Mouse (Mus musculus) intestine, postnatal 0 days (tissue): ENCODE measurements around the gene Magi2. TPM values are rescaled to one million over a fixed set of nuclear protein-coding genes. Genes with fewer than 3 reads are reported as not detected.

Experiments used
- ATAC-seq: fragments of 200-750 bp; cut with Nextera tagmentation; 2 replicates; pipeline ENCODE4 v1.8.0; 2017; ENCODE audit warnings: mild to moderate bottlenecking, moderate TSS enrichment, moderate library complexity
- H3K27ac ChIP-seq: fragments of 300-500 bp; sonication (generic); 2 replicates; pipeline ENCODE4 v1.5.1; 2014; ENCODE audit warnings: mild to moderate bottlenecking, low read depth, low read length, moderate library complexity
- H3K27me3 ChIP-seq: fragments of 300-500 bp; sonication (generic); replicated peaks from 2 replicates; pipeline ENCODE4 v1.6.1; 2014; ENCODE audit warnings: low read length, mixed read lengths; ENCODE audit not compliant: control insufficient read depth, insufficient read depth
- H3K36me3 ChIP-seq: fragments of 300-500 bp; sonication (generic); 2 replicates; pipeline ENCODE4 v1.6.1; 2014; ENCODE audit warnings: mild to moderate bottlenecking, moderate library complexity; ENCODE audit not compliant: control insufficient read depth, insufficient read depth
- H3K4me1 ChIP-seq: fragments of 300-500 bp; sonication (generic); replicated peaks from 2 replicates; pipeline ENCODE4 v1.6.1; 2014; ENCODE audit warnings: antibody characterized with exemption, low read length, mixed read lengths; ENCODE audit not compliant: control insufficient read depth, insufficient read depth
- H3K4me2 ChIP-seq: fragments of 300-500 bp; sonication (generic); replicated peaks from 2 replicates; pipeline ENCODE4 v1.6.1; 2014; ENCODE audit warnings: low read depth, mild to moderate bottlenecking, moderate library complexity
- H3K4me3 ChIP-seq: fragments of 300-500 bp; sonication (generic); 2 replicates; pipeline ENCODE4 v1.5.1; 2014; ENCODE audit warnings: low read depth, low read length
- H3K9ac ChIP-seq: fragments of 300-500 bp; sonication (generic); 2 replicates; pipeline ENCODE4 v1.6.1; 2014; ENCODE audit warnings: mild to moderate bottlenecking, low read depth, low read length
- H3K9me3 ChIP-seq: fragments of 300-500 bp; sonication (generic); 2 replicates; pipeline ENCODE4 v1.6.1; 2016; ENCODE audit warnings: mixed run types; ENCODE audit not compliant: control insufficient read depth
- CTCF ChIP-seq: sonication (generic); IDR thresholded peaks from 2 replicates; pipeline ENCODE4 v1.5.1; 2016; ENCODE audit warnings: low read depth, mild to moderate bottlenecking, control low read depth, antibody characterized with exemption, moderate library complexity
- WGBS: fragments of 180-500 bp; shearing (Covaris S2); extraction: QIAGEN DNeasy Blood & Tissue Kit; methylation state at CpG from one replicate; pipeline ENCODE4 v1.1.7; 2014; 5-methylcytosine and 5-hydroxymethylcytosine counted together
- polyA plus RNA-seq: library from polyadenylated mRNA; unstranded; fragments of >200 nt; fragmentation: Nextera tagmentation; extraction: Ambion mirVana; gene quantifications from 2 replicates; pipeline ENCODE4 v1.2.1, GENCODE M21; 2015

The Magi2 gene
- polyA plus RNA-seq, 1 experiment from 2014 or later, result 1.0 TPM

GRCm38 (mm10) chr5:20231908-20232307 is 1005.1 kb downstream of the Magi2 start:
- no peaks in the 10 kb centered on the region for H3K9me3 ChIP-seq
- no peaks in the 10 kb centered on the region for H3K4me1 ChIP-seq
- H3K4me2 ChIP-seq, result no peak overlapping the region
- H3K27ac ChIP-seq, result no peak overlapping the region
- H3K27me3 ChIP-seq, result no peaks in the 10 kb centered on the region
- no peak overlapping the region for H3K4me3 ChIP-seq
- ATAC-seq, result no peak
- H3K36me3 ChIP-seq, result no peaks in the 10 kb centered on the region
- 71% methylated on average over 3 of the region's 3 CpGs for WGBS
- H3K9ac ChIP-seq, result no peak overlapping the region
- TF ChIP-seq CTCF, result no peak

DNA sequence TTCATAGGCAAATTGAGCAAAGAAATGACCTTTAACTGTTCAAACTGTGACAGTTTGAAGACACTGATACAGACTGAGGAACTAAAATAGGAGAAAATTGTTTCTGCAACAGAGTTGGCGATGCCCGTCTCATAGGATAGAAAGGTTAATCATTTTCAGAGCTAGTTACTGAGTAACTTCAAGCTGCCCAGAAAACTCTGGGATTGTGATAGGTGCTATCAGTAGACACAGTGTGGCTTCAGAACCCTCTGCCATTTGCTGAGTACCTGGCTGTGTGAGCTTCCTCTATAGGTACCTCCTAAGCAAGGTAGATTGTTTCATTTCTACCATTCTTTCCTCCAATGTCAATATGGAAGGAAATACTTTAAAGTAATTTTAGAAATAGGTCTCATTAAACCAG is 1014.7 kb downstream of the Magi2 start:
- Histone ChIP-seq H3K27me3 (no peaks in the 10 kb centered on the region), H3K27ac (no peak overlapping the region), H3K9me3 (no peaks in the 10 kb centered on the region), H3K9ac (no peak overlapping the region), H3K4me2 (no peak overlapping the region), H3K4me1 (no peaks in the 10 kb centered on the region), H3K36me3 (no peaks in the 10 kb centered on the region), H3K4me3 (no peak overlapping the region)
- TF ChIP-seq CTCF, result no peak
- ATAC-seq, result no peak
- WGBS, result 37% methylated on average over 2 of the region's 2 CpGs

GRCm38 (mm10) chr5:20242496-20242895 is 1015.7 kb downstream of the Magi2 start:
- Histone ChIP-seq H3K4me3 (no peak overlapping the region), H3K4me1 (no peaks in the 10 kb centered on the region), H3K9ac (no peak overlapping the region), H3K36me3 (no peaks in the 10 kb centered on the region), H3K27me3 (no peaks in the 10 kb centered on the region), H3K27ac (no peak overlapping the region), H3K4me2 (no peak overlapping the region), H3K9me3 (no peaks in the 10 kb centered on the region)
- TF ChIP-seq CTCF, result no peak
- ATAC-seq, result no peak

- TF ChIP-seq CTCF, result no peak
- WGBS, result 91% methylated on average over 6 of the region's 6 CpGs
These were observed 1022.5 kb downstream of the Magi2 start for GRCm38 (mm10) chr5:20249382-20249781.

DNA sequence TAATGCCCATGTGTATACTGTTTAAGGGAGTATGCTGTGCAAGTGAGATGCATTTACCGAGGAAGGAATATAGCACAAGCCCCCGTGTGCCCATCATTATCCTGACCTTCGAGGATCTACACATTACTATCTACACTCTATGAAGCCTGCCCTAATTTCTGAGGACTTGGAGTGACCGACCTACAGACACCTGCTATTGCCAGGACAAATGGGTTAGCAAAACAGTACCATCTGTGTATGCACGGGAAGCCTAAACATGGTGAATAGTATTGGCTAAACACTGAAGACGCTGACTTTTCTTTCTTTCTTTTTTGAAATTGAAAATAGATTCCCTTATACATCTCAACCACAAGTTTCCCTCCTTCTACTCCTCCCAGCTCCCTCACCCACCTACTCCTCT is 1024.7 kb downstream of the Magi2 start:
- Histone ChIP-seq H3K27ac (no peak overlapping the region), H3K4me1 (no peaks in the 10 kb centered on the region), H3K9ac (no peak overlapping the region), H3K9me3 (no peaks in the 10 kb centered on the region), H3K4me2 (no peak overlapping the region), H3K36me3 (no peaks in the 10 kb centered on the region), H3K27me3 (no peaks in the 10 kb centered on the region), H3K4me3 (no peak overlapping the region)
- ATAC-seq, result no peak
- TF ChIP-seq CTCF, result no peak
- WGBS, result 83% methylated on average over 6 of the region's 6 CpGs

More at GRCm38 (mm10) chr5:20249382-20249781, 1022.5 kb downstream of the Magi2 start:
- H3K36me3 ChIP-seq, result no peaks in the 10 kb centered on the region
- H3K27me3 ChIP-seq, result no peaks in the 10 kb centered on the region
- H3K27ac ChIP-seq, result no peak overlapping the region
- H3K4me2 ChIP-seq, result no peak overlapping the region
- H3K4me3 ChIP-seq, result no peak overlapping the region
- no peak overlapping the region for H3K9ac ChIP-seq
- ATAC-seq, result no peak
- no peaks in the 10 kb centered on the region for H3K9me3 ChIP-seq
- no peaks in the 10 kb centered on the region for H3K4me1 ChIP-seq

DNA sequence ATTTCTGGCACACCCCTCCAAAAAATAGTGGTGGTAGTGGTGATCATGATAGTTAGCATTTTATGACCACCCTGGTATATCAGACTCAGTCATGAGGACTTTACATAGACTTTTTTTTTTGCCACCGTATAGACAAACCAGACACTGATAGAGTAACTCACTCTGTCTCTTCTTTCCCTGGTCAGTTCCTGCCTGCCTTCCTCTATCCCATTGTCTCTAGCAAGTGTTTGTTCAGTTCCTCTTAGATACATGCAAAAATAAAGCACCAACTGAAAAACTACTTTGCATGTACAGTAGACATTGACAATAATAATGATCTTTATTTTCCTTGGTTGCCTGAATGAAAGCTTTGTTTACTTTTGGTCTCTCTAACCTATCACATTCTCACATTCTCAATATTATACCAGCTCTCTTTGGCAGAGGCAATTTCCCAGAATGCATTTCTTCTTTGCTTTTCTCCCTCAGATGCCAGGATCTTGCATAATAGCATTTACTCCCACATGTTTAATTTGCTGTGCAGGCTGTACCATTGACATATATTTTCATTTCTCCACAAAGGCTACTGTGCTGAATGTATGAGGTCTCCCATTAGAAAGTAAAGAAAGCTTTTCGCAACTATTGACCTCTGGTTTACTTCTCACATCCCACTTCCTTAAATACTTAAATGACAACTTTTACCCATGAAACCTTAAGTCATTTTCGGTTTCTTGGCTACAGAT is 1029.5 kb downstream of the Magi2 start:
- Histone ChIP-seq H3K27me3 (no peaks in the 10 kb centered on the region), H3K27ac (no peak overlapping the region), H3K9ac (no peak overlapping the region), H3K36me3 (no peaks in the 10 kb centered on the region), H3K4me1 (no peaks in the 10 kb centered on the region), H3K4me3 (no peak overlapping the region), H3K9me3 (no peaks in the 10 kb centered on the region), H3K4me2 (no peak overlapping the region)
- no peak for TF ChIP-seq CTCF
- 78% methylated on average over 3 of the region's 3 CpGs for WGBS
- ATAC-seq, result no peak
